ENCODE assay signal across 8 mouse cellular contexts in the genomic region with DNA sequence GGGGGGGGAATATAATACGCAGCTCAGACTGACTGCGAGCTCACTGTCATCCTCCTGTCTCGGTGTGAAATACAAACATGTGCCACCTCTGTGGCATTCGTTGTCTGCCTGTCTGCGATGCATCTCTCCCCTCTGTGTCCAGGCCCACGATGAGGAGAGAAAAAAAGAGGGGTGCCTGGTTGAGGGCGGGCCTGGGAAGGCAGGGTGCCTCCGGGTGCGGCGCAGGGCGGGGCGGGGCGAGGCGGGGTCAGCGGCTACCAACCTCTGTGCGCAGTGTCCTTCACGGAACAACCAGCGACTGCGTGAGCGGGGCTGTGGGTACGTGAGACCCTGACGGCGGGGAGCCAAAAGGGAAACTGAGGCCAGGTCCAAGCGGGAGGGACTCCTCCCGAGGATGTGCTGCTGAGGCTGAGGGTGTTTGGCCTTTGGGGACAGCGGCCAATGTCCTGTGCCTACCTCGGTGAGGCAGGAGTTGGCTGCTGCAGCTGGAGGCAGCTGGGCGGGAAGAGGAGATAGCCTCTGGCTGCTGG. TPM values are rescaled to one million over a fixed set of nuclear protein-coding genes. Genes with fewer than 3 reads are reported as not detected.
A peak's percentile ranks its signal among the peaks of the same experiment; 100 is the strongest.
DNase-seq lines count a peak whose midpoint lies in the region; ATAC-seq and TF ChIP-seq lines count a peak whose summit lies in the region.

A gene (plus strand): TSS at position 266 of the 530 bp plus-strand sequence.
A gene (minus strand): TSS at position 461 of the 530 bp plus-strand sequence.

- no peak for TF ChIP-seq CTCF in layer of hippocampus, adult 2 months (conservative IDR thresholded peaks at IDR 0.05)
- TF ChIP-seq CTCF in small intestine, adult 2 months (IDR thresholded peaks at IDR 0.05; ENCODE audit: extremely low read depth, insufficient read length, insufficient replicate concordance, low read depth, low read length), result no peak

- peak within 1 kb of the TSS; percentile 49 for H3K27ac ChIP-seq in layer of hippocampus, adult 2 months
- peak within 1 kb of the TSS; percentile 17; the same call in 1 of the 2 replicates for H3K27ac ChIP-seq in embryonic facial prominence, embryonic 12.5 days
- peak within 1 kb of the TSS; percentile 78 for H3K27ac ChIP-seq in heart, embryonic 11.5 days (ENCODE audit: low read depth, low read length)
- peak within 1 kb of the TSS; percentile 7; the same call in 1 of the 2 replicates for H3K27ac ChIP-seq in kidney, embryonic 14.5 days (ENCODE audit: low read depth, low read length)
- peak within 1 kb of the TSS; percentile 59 for H3K27ac ChIP-seq in small intestine, adult 2 months (ENCODE audit: insufficient read depth, low read depth, low read length)

- peak within 1 kb of the TSS; percentile 95 for H3K4me2 ChIP-seq in embryonic facial prominence, embryonic 12.5 days (replicated peaks)
- H3K4me2 ChIP-seq in heart, embryonic 11.5 days, result peak within 1 kb of the TSS; percentile 83
- H3K4me2 ChIP-seq in kidney, embryonic 14.5 days (replicated peaks; ENCODE audit: low read depth, low read length), result peak within 1 kb of the TSS; percentile 70

- TF ChIP-seq POLR2A in small intestine, adult 2 months (IDR thresholded peaks at IDR 0.05; ENCODE audit: low read depth, low read length), result no peak

- H3K36me3 ChIP-seq in embryonic facial prominence, embryonic 12.5 days, result no peaks in the 10 kb centered on the region
- H3K36me3 ChIP-seq in heart, embryonic 11.5 days (ENCODE audit: control insufficient read depth, insufficient read depth, low read length), result no peaks in the 10 kb centered on the region
- H3K36me3 ChIP-seq in kidney, embryonic 14.5 days (ENCODE audit: control insufficient read depth, insufficient read depth, low read length), result no peaks in the 10 kb centered on the region
- H3K36me3 ChIP-seq in small intestine, adult 2 months (ENCODE audit: control insufficient read depth, insufficient read depth, low read length), result no peaks in the 10 kb centered on the region

- ATAC-seq in embryonic facial prominence, embryonic 12.5 days (ENCODE audit: insufficient number of reproducible peaks, insufficient read depth, low FRiP score, low TSS enrichment), result no peak
- peak; percentile 75 for ATAC-seq in heart, embryonic 11.5 days (replicated peaks; ENCODE audit: insufficient number of reproducible peaks, low FRiP score, low TSS enrichment)
- peak; percentile 54 for ATAC-seq in kidney, embryonic 14.5 days (ENCODE audit: low FRiP score, low TSS enrichment)

- H3K9ac ChIP-seq in embryonic facial prominence, embryonic 12.5 days, result peak within 1 kb of the TSS; percentile 55
- peak within 1 kb of the TSS; percentile 77 for H3K9ac ChIP-seq in heart, embryonic 11.5 days (ENCODE audit: low read depth, low read length)
- H3K9ac ChIP-seq in kidney, embryonic 14.5 days (ENCODE audit: low read depth, low read length), result peak within 1 kb of the TSS; percentile 53

- H3K4me3 ChIP-seq in layer of hippocampus, adult 2 months, result peak within 1 kb of the TSS; percentile 57
- peak within 1 kb of the TSS; percentile 47 for H3K4me3 ChIP-seq in embryonic facial prominence, embryonic 12.5 days
- H3K4me3 ChIP-seq in heart, embryonic 11.5 days (ENCODE audit: low read depth, low read length), result peak within 1 kb of the TSS; percentile 58
- H3K4me3 ChIP-seq in kidney, embryonic 14.5 days (ENCODE audit: low read length), result peak within 1 kb of the TSS; percentile 49
- H3K4me3 ChIP-seq in small intestine, adult 2 months (ENCODE audit: low read depth, low read length), result peak within 1 kb of the TSS; percentile 78

- DNase-seq in layer of hippocampus, adult 2 months (ENCODE audit: low spot score in 2 of 2), result no peak
- no peak for DNase-seq in layer of hippocampus, postnatal 36 days
- peak; percentile 74 for DNase-seq in lung, postnatal 14 days
- DNase-seq in frontal cortex, postnatal 25 days (ENCODE audit: low spot score in 2 of 2), result no peak

- peaks cover 18% of the 10 kb centered on the region for H3K4me1 ChIP-seq in embryonic facial prominence, embryonic 12.5 days
- peaks cover 8% of the 10 kb centered on the region; the same call in 1 of the 2 replicates for H3K4me1 ChIP-seq in heart, embryonic 11.5 days (ENCODE audit: control insufficient read depth, insufficient read depth, low read length)
- H3K4me1 ChIP-seq in kidney, embryonic 14.5 days (ENCODE audit: control insufficient read depth, insufficient read depth, low read length), result no peaks in the 10 kb centered on the region
- peaks cover 6% of the 10 kb centered on the region; the same call in 1 of the 2 replicates for H3K4me1 ChIP-seq in small intestine, adult 2 months (ENCODE audit: control insufficient read depth, insufficient read depth, insufficient read length, low read length)

- H3K9me3 ChIP-seq in embryonic facial prominence, embryonic 12.5 days, result no peaks in the 10 kb centered on the region
- H3K9me3 ChIP-seq in heart, embryonic 11.5 days (replicated peaks; ENCODE audit: control insufficient read depth, low read length), result no peaks in the 10 kb centered on the region
- no peaks in the 10 kb centered on the region for H3K9me3 ChIP-seq in kidney, embryonic 14.5 days (ENCODE audit: control insufficient read depth, low read length)

- H3K27me3 ChIP-seq in embryonic facial prominence, embryonic 12.5 days, result 0 out of 2 replicates have a peak, but pooled peaks cover 5% of the 10 kb centered on the region
- H3K27me3 ChIP-seq in heart, embryonic 11.5 days (ENCODE audit: control insufficient read depth, insufficient read depth, low read length), result no peaks in the 10 kb centered on the region
- no peaks in the 10 kb centered on the region for H3K27me3 ChIP-seq in kidney, embryonic 14.5 days (ENCODE audit: control insufficient read depth, insufficient read depth, low read length)
- no peaks in the 10 kb centered on the region for H3K27me3 ChIP-seq in small intestine, adult 2 months (ENCODE audit: control insufficient read depth, insufficient read depth, low read length)

- under 1% methylated on average over 28 of the region's 28 CpGs for WGBS in embryonic facial prominence, embryonic 12.5 days
- WGBS in heart, embryonic 11.5 days (ENCODE audit: insufficient replicate concordance), result 2% methylated on average over 28 of the region's 28 CpGs
- WGBS in kidney, embryonic 14.5 days, result 1% methylated on average over 26 of the region's 28 CpGs
- under 1% methylated on average over 28 of the region's 28 CpGs for WGBS in small intestine, adult 2 months

RNA-seq across cellular contexts. Expression of the first gene that starts in this region (rescaled TPM):
- total RNA-seq in layer of hippocampus, adult 2 months (2021), result 1 to 10 TPM; 5.4 to 6.1 TPM
- total RNA-seq in layer of hippocampus, postnatal 36 days (2021), result 1 to 10 TPM; 3.9 to 4.4 TPM
- 25.1 and 27.1 TPM in 2 replicates for polyA plus RNA-seq in embryonic facial prominence, embryonic 12.5 days (2016; fragmentation: Nextera tagmentation; extraction: Ambion mirVana)
- 129 and 136 TPM in 2 replicates for polyA plus RNA-seq in heart, embryonic 11.5 days (2014; fragmentation: Nextera tagmentation; extraction: Ambion mirVana)
- polyA plus RNA-seq in kidney, embryonic 14.5 days (2014; fragmentation: Nextera tagmentation; extraction: Ambion mirVana), result 57.8 and 60.7 TPM in 2 replicates
- polyA plus RNA-seq in small intestine, adult 2 months (2012; rRNA removed), result 188 and 215 TPM in 2 replicates

RNA-seq across cellular contexts. Expression of the second gene that starts in this region (rescaled TPM):
- total RNA-seq in layer of hippocampus, adult 2 months (2021), result 10 to 100 TPM; 24.2 to 28.7 TPM
- total RNA-seq in layer of hippocampus, postnatal 36 days (2021), result 10 to 100 TPM; 24.0 to 25.0 TPM
- 51.3 and 52.7 TPM in 2 replicates for polyA plus RNA-seq in embryonic facial prominence, embryonic 12.5 days (2016; fragmentation: Nextera tagmentation; extraction: Ambion mirVana)
- polyA plus RNA-seq in heart, embryonic 11.5 days (2014; fragmentation: Nextera tagmentation; extraction: Ambion mirVana), result 28.3 and 30.3 TPM in 2 replicates
- polyA plus RNA-seq in kidney, embryonic 14.5 days (2014; fragmentation: Nextera tagmentation; extraction: Ambion mirVana), result 29.3 and 43.7 TPM in 2 replicates
- 10.4 and 15.1 TPM in 2 replicates for polyA plus RNA-seq in small intestine, adult 2 months (2012; rRNA removed)

Comparison
In these comparisons a context has a peak if more than half of its experiments do, and no peak if none do; other contexts are left out.
1. H3K27ac ChIP-seq: peak in every context shown above with its lines; median percentile 78 in heart, embryonic 11.5 days; 59 in small intestine, adult 2 months; 49 in layer of hippocampus, adult 2 months; 17 in embryonic facial prominence, embryonic 12.5 days; 7 in kidney, embryonic 14.5 days.